Mouse (Mus musculus): ENCODE results near the gene Gng5. TPM values are rescaled to one million over a fixed set of nuclear protein-coding genes. Genes with fewer than 3 reads are reported as not detected.

The Gng5 gene
- total RNA-seq (2021): 100 to 1,000 TPM; 201 to 215 TPM
- long read RNA-seq, experiment 1, transcript Gng5-201 (3 exons, 593 nt): major isoform, 113 of 117 reads
- long read RNA-seq, experiment 1, partial matches to known transcripts: 0 of 117 reads
- long read RNA-seq, experiment 1, other reads (novel, unspliced or antisense): 0 of 117 reads
- long read RNA-seq, experiment 2, transcript Gng5-201 (3 exons, 593 nt): major isoform, 147 of 150 reads
- long read RNA-seq, experiment 2, partial matches to known transcripts: 2 of 150 reads
- long read RNA-seq, experiment 2, other reads (novel, unspliced or antisense): 1 of 150 reads

DNA sequence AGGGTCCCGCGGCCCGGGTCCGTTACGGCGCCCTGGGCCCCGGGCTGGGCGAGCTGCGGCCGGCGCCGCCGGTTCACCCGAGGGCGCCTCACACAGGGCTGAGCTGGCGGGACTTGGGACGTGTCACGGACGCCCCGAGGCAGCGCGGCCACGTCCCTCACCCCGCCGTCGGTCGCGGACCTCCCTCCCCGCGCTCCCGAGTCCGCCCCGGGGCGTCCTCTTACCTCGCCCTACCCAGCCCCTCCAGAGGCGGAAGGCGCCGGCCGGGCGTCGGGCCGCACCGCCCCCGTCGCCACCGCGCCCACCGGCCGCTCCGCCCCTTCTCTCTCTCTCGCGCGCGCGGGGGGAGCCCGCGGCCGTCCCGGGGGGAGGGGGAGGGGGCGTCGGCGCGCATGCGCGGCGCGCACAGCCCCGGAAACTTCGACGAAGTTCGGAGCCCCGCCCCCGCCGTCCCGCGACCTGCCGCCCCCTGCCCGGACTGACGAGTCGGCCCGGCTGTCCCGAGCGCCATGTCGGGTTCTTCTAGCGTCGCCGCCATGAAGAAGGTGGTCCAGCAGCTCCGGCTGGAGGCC lies at the start of gene Gng5, which contains the start of gene Spata1:
Gene Gng5, plus strand, starts transcription at position 377 of the 572 bp plus-strand sequence.
Gene Spata1, minus strand, starts transcription at position 323 of the 572 bp plus-strand sequence.
- peak; percentile 94 to 95 for DNase-seq
- intact Hi-C loops (cut with DNase I): loop anchor here (2.0 to 5.0 kb wide), 3 partner anchors 21 to 92 kb away; partner anchors contain the start of gene Rpf1

DNA sequence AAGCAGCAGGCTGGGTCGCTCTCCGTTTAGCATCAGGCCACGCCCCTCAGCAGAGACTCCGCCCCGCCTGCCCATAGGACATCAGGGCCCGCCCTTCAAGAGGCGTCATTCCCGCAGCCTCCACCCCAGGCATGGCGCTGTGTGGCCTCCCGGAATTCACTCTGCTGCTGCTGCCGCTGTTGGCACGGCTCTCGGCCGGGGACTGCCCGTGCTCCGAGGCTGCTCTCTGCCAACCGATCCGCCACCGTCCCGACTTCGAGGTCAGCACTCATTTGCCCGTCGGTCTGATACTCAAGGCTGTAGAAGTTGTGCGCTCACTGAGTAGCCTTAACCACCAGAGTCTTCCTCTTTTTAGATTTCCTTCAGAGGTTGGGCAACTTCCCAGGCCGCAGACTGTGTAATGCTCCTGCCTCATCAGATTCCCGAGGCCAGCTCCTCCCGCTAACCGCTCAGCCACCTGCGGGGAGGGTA lies 49.2 kb upstream of the Gng5 start:
- intact Hi-C loops (cut with DNase I): loop anchor here (5.0 kb wide), 1 partner anchor 47 kb away; the partner anchor contains the start of genes Gng5 and Spata1
- peak; percentile 89 to 94 for DNase-seq

DNA sequence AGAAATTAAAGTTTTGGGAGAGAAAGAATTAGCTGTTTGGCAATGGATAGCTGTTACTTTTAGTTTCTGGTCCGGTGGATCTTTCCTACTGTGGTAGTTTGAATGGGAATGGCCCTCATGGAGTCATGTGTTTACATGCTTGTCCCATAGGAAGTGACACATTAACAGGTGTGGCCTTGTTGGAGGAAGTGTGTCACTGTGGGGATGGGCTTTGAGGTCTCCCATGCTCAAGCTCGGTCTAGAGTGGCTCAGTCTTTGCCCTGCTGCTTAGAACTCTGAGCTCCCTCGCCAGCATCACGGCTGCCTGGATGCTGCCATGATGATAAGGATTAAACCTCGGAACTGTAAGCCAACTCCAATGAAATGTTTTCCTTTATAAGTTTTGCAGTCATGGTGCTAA lies 48.2 kb upstream of the Gng5 start:
- no peak for DNase-seq
- intact Hi-C loops (cut with DNase I): loop anchor here (5.0 kb wide), 1 partner anchor 46 kb away; the partner anchor contains the start of genes Gng5 and Spata1

DNA sequence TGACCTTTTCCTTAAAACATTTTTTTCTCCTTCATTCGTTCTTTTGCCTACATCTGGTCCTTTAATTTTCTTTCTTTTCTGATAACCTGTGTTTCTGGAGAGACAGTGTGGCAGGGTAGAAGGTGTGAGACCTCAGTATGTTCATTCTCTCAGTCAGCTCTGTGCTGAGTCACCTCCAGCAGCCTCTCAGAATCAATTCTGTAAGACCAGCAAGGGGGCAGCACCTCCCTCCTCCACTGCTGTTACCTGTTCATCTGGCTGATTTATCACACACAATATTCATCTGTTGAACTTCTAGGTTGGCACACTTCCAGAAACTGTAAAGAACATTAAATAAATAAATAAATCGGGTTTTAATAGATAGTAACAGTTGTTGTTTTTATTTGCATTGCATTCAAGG lies 36.7 kb upstream of the Gng5 start:
- intact Hi-C loops (cut with DNase I): no loop called here
- DNase-seq: no peak

DNA sequence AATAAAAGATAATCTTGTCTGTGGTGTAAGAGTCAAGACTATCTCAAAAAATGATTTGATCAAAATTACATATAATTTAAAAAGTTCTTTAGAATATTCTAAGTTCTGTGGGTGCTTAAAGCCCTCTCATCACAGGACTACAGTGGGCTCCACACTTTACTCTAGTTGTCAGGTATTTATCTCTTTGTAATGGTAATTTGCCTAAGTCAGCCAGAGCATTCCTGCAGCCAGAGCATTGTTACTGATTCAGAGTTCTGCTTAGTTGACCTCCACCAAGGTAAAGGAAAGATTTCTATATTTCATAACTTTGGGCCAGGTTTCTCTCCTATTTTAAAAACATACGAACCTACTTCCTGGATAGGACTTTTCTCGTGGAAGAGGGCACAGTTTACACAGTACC lies 30.4 kb upstream of the Gng5 start:
- intact Hi-C loops (cut with DNase I): no loop called here
- DNase-seq: no peak

DNA sequence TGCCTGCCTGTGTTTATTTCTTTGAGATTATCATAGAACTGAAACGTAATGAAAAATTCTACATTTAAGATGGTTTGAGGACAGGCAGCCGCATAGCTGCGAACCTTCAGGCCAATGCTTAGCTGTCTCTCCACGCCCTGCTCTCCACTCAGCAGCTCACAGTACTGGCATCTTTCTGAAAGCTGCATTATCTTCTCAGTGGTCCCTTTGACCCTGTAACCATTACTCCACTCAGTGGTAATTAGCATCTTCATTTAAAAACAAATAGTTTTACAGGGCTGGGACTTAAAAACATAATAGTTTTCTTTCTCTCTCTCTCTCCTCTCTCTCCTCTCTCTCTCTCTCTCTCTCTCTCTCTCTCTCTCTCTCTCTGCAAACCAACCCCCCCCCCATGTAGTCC lies 26.9 kb upstream of the Gng5 start:
- intact Hi-C loops (cut with DNase I): no loop called here
- no peak for DNase-seq

DNA sequence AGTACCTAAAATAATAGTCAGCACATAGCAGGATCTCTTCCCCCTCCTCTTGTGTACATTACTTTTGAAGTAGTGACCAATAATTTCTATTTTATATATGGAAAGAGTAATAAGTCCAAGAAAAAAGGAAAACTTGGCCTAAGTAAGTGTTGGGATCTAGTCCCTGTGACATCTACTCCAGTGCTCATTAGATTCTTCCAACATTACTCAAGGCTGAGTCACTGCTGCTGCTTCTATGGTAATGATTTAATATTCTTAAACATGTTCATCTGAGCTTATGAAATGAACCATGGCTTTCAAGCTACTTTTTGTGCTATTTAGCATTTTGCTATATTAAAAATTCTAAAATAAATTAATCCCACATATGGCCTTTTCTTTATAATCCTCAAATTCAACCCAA lies 25.9 kb upstream of the Gng5 start:
- intact Hi-C loops (cut with DNase I): no loop called here
- DNase-seq: no peak

DNA sequence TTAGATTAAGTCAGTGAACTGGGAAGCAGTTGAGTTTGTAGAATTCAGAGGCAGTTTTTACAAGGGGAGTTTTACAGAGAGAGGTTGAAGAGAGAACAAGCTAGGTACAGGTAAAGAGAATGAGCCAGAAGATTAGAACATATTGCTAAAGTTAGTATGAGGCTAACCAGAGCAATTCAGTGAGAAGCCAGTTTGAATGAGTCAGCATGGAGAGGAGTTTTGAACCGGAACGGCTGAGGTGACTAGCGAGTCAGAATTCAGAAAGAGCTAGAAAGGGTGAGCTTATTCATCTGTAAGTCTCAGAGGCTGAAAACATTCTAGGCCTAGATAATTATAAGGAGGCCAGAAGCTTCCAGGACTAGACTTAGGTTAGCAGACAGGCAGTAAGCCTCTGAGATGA lies 25.2 kb upstream of the Gng5 start:
- no peak for DNase-seq
- intact Hi-C loops (cut with DNase I): no loop called here

DNA sequence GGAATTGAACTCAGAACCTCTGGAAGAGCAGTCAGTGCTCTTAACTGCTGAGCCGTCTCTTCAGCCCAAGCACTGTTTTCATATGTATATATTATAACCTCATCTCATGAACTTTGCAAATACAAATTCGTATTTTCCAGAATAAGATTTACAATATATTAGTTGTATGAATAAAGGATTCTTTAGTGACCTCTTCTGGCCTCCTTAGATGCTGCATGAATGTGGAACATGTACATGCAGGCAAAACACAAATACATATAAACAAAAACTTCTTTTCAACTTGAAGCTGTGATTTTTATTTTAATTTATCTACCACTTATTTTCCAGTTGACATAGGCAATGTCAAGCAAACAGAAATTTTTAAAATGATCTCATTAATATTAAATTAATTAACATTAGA lies 17.6 kb upstream of the Gng5 start:
- intact Hi-C loops (cut with DNase I): no loop called here
- no peak for DNase-seq

DNA sequence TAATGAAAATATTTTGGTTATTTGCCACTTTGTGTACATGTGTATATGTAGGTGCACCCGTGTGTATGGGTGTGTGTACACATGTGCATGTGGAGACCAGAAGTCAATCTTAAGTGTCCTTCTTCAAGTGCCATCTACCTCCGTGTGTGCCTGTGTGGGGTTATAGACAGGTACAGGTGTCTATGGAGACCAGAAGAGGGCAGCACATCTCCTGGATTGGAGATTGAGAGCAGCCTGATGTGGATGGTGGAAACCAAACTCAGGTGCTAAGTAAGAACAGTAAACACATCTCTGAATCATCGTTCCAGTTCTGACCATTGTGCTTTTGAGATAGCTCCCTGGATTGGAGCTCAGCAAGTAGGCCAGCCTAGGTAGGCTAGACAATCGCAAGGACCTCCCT lies 13.1 kb upstream of the Gng5 start:
- intact Hi-C loops (cut with DNase I): no loop called here
- DNase-seq: no peak

DNA sequence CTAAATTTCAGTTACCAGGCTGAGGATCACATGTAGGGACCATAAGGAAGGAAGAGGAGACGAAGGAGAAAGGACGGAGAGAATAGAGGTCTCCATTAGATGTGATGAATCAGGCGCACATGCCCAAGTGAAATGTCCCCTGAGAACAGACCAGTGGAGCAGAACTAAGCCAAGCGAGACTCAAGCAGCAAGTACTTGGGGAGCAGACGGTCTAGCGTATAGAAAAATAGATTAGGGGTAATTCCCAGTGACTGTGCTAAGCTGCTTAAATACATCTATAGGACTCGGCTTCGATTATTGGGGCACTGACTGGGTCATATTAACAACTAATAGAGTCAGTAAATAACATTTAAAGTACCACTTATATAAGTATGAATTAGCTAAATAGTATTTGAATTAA lies 4.7 kb upstream of the Gng5 start:
- intact Hi-C loops (cut with DNase I): loop anchor here (5.0 kb wide), 2 partner anchors 43 to 88 kb away; no protein-coding TSS in a partner anchor
- no peak for DNase-seq

DNA sequence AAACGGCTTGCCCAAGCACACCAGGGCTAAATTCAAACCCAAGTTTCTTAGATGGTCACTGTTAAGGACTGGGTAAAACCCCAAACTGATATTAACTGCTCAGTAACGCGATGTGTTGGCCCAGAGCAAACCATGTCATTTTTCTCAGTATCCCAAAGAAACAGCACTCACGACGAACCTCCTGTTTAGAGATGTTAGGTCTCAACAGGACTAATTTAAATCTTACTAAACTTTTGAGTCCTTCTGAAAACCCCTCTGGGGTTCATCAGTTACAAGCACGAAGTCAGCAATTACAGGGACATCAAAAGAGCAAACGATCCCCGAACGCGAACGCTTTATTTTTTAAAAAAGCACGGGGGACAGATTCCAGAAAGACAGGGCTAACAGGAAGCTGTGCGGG lies 618 bp upstream of the Gng5 start:
- DNase-seq: no peak
- intact Hi-C loops (cut with DNase I): loop anchor here (5.0 kb wide), 2 partner anchors 47 to 92 kb away; no protein-coding TSS in a partner anchor

DNA sequence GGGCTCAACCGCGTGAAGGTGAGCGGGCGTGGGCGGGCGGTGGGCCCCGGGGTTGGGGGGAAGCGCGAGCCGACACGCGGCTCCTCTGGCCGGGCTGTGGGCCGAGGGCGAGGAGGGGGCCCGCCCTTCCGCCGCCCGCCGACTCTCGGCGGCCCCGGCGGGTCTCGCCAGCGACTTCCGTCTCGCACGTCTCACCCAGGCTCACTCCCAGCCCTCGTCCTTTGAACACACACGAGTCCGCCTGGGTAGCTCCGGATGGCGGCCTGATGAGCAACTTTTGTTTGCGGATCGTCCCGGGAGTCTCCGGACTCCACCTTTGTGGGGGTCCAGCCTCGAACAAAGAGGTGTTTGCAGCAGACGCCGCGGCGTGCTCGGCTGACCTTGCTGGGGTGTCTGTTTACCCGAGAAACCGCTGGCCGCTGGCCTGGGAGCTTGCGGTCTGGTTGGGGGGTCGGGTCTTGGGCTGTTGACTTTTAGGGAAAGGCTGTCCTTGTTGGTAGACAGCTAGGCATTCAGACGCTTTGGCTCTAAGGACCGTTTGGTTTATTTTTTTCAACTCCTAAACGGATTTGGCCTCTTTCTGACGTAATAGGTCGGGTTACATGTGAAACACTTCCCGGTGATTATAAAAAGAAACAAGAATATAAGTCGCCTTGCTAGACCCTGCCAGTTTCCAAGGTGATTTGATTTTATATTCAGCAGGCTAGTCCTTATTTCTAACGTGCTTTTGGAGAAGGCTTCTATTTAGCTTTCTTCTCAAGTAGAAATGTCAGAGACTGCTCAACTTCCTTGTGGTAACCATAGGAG lies 599 bp downstream of the Gng5 start:
- intact Hi-C loops (cut with DNase I): loop anchor here (2.0 kb wide), 1 partner anchor 21 kb away; the partner anchor contains the start of gene Rpf1
- DNase-seq: peak; percentile 72 to 77

DNA sequence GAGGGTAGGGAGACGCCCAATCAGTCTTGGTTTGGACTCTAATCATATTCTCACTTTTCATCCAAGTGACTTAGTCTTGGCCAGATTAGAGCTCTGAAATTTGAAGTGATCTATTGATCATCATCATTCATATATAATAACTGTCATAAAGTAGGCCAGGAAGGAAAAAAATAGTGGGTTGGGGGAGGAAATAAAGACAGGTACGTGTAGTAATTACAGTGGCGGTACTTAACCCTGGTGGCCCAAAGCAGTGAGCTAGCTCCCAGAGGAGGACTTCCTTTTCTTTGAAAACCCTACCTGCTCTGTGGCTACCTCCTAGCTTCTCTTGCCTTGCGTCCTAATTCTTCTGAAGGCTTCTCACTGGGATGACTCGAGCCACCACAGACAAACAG lies 1.2 kb downstream of the Gng5 start:
- DNase-seq: no peak
- intact Hi-C loops (cut with DNase I): loop anchor here (2.0 kb wide), 1 partner anchor 20 kb away; the partner anchor contains the start of gene Rpf1

DNA sequence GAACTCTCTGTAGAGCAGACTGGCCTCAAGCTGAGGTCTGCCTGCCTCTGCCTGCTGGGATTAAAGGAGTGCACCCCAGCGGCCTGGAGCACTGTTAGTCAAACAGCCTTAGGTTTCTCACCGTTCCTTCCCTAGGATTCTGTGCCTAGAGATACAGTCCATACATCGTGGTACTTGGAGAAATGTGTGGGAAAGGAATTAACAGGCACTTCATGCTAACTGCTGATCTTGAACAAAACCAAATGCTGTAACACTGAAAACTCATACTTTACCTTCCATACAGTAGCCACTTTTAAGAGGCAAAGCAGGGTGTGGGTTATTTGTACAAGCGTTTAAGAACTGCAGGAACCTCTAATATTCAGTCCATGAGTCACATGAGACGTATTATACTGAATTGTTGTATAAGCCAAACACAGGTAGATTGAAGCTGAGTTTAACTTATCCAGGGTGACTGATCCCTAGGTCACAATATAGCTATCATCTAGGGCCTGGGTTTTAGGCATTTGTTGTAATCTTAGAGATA lies 2.1 kb downstream of the Gng5 start:
- DNase-seq: no peak
- intact Hi-C loops (cut with DNase I): loop anchor here (2.0 kb wide), 1 partner anchor 19 kb away; the partner anchor contains the start of gene Rpf1

DNA sequence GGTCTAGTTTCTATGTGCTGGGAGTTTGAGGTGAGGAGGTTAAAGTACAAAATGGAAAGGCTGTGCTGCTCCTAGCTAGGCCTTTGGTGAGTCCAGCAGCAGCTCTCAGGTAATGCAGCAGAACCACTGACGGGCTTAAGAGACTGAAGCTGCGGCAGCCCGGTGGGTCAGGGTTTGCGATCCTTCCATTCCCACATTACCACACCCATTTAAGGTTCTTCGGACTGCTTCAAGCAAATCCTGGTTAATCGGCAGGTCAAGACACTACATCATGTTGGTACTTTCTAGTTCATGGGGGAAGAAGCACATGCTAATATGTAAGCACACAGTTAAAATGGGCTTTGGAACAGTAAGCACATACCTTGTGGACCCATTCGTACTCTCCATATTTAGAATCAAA lies 7.1 kb downstream of the Gng5 start:
- intact Hi-C loops (cut with DNase I): no loop called here
- DNase-seq: no peak

DNA sequence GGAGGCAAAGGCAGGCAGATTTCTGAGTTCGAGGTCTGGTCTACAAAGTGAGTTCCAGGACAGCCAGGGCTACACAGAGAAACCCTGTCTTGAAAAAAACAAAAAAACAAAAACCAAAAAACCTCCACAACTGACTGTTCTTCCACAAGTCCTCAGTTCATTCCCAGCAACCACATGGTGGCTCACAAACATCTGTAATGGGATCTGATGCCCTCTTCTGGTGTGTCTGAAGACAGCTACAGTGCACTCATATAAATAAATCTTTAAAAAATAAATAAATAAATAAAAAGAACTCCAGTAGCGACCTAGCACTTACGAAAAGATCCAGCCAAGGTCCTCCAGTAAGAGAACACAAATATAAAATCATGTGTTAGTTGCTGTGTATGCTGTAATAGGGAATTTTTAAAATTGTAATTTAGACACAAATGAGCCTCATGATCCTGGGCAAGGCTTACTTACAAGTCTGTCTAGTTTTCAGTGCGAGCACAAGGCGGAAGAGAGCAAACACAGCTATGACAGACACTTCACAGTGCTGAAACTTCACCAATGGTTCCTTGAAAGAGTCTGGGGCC lies 20.7 kb downstream of the Gng5 start:
- intact Hi-C loops (cut with DNase I): loop anchor here (2.0 to 5.0 kb wide), 2 partner anchors 20 to 118 kb away; partner anchors contain the start of gene Ssx2ip
- no peak for DNase-seq

DNA sequence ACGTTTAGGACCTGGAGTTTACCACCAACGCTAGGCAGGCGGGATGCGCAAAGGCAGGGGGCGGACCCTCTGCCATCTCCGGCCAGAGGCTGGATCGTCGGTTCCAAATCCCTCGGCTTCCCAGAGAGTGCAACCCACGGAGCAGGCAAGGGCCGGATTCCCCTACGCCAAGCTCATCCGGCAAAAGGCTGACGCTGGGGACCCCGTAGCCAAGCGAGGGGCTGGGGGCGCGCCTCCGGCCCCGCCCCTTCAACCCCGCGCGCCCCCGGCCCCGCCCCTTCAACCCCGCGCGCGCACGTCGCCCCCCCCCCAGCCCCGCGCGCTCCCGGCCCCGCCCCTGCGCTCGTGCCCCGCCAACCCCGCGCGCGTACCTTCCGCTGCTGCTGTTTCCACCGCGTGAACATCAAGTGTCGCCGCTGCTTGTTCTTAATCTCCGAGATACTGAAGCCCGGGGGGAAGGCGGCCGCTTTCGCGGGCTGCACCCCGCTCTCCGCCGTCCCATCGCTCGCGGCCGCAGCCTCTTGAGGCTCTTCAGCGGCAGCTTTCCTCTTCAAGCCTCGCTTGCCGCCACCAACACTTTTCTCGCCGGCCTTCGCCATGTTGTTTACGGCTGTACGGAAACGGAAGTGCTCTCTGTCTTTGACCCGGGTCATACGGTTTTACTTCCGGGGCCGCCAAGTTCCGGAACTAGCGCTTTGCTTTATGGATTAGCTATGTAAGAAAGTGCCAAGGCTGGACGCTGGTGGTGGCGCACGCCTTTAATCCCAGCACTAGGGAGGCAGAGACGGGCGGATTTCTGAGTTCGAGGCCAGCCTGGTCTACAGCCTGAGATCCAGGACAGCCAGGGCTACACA lies 21.4 kb downstream of the Gng5 start, which contains the start of gene Rpf1:
Gene Rpf1, minus strand, starts transcription at position 632 of the 854 bp plus-strand sequence.
- intact Hi-C loops (cut with DNase I): loop anchor here (2.0 to 5.0 kb wide), 2 partner anchors 20 to 119 kb away; partner anchors contain the start of gene Ssx2ip
- DNase-seq: peak; percentile 83 to 90

DNA sequence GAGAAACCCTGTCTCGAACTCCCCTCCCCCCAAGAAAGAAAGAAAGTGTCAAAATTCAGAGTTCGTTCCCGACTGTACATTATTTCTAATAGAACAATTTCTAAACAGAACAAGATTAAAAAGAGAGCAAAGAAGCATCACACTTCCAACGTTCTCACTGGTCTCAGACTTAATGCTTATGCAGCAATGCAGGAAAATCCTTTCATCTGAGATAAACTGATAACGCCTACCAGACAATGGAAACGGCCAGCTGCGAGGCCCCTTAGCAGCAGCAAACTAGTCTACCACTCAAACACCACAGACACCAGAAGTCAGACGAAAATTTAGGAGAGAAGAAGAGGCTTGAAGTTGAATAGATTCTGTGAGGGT lies 22.0 kb downstream of the Gng5 start:
- intact Hi-C loops (cut with DNase I): loop anchor here (2.0 to 5.0 kb wide), 2 partner anchors 21 to 119 kb away; partner anchors contain the start of gene Ssx2ip

More for the DNA sequence above, 22.0 kb downstream of the Gng5 start:
- DNase-seq: no peak
